Mouse (Mus musculus): Measurements from ENCODE around the gene St3gal4.

GRCm38 (mm10) chr9:35051666-35052065 lies 67.4 kb downstream of the St3gal4 start:
- no peak for TF ChIP-seq CTCF (IDR thresholded peaks at IDR 0.05; ENCODE audit: low read depth, low read length)
- no peak for TF ChIP-seq POLR2A (IDR thresholded peaks at IDR 0.05; ENCODE audit: insufficient read depth, low read length)

Data from ES-Bruce4 (cell line).